8 mouse cellular contexts compared by ENCODE assay signal in genomic region chr14:73143710-73144420, GRCm38 (mm10). TPM values are rescaled to one million over a fixed set of nuclear protein-coding genes. Genes with fewer than 3 reads are reported as not detected.
DNase-seq lines count a peak whose midpoint lies in the region; ATAC-seq and TF ChIP-seq lines count a peak whose summit lies in the region.

No protein-coding gene starts in this region.

- 27% methylated on average over 25 of the region's 25 CpGs for WGBS in kidney, postnatal 0 days
- WGBS in embryonic facial prominence, embryonic 10.5 days, result 41% methylated on average over 25 of the region's 25 CpGs
- 32% methylated on average over 25 of the region's 25 CpGs for WGBS in midbrain, embryonic 16.5 days

- peak; percentile 81 for DNase-seq in kidney, postnatal 0 days (ENCODE audit: low spot score)
- no peak for DNase-seq in kidney, postnatal 36 days
- no peak for DNase-seq in embryonic facial prominence, embryonic 10.5 days (ENCODE audit: low spot score)
- DNase-seq in hindlimb bud, embryonic 11.5 days (ENCODE audit: extremely low spot score, low read depth, low spot score), result peak; percentile 12
- no peak for DNase-seq in spleen, adult 12 weeks (ENCODE audit: low spot score)
- no peak for DNase-seq in left cerebral cortex, postnatal 14 days (ENCODE audit: low spot score in 2 of 2)
- no peak for DNase-seq in adrenal gland, adult (ENCODE audit: inconsistent age in 2 of 2, low spot score in 1 of 2)

- ATAC-seq in kidney, postnatal 0 days (replicated peaks; ENCODE audit: low FRiP score, low read depth), result 0 out of 2 replicates have a peak, but pooled peaks have one; percentile 5
- peak; percentile 33 for ATAC-seq in midbrain, embryonic 16.5 days

- H3K9me3 ChIP-seq in kidney, postnatal 0 days (replicated peaks; ENCODE audit: low read length), result no peaks in the 10 kb centered on the region
- no peaks in the 10 kb centered on the region for H3K9me3 ChIP-seq in embryonic facial prominence, embryonic 10.5 days
- H3K9me3 ChIP-seq in midbrain, embryonic 16.5 days (replicated peaks; ENCODE audit: control insufficient read depth, low read length, poor library complexity, severe bottlenecking), result no peaks in the 10 kb centered on the region

- peak overlapping the region; percentile 99 for H3K27ac ChIP-seq in kidney, postnatal 0 days
- peak overlapping the region; percentile 100 for H3K27ac ChIP-seq in embryonic facial prominence, embryonic 10.5 days (replicated peaks)
- peak overlapping the region; percentile 99 for H3K27ac ChIP-seq in midbrain, embryonic 16.5 days (ENCODE audit: low read length)

- peak overlapping the region; percentile 95 for H3K9ac ChIP-seq in kidney, postnatal 0 days (ENCODE audit: low read depth, low read length)
- H3K9ac ChIP-seq in midbrain, embryonic 16.5 days (ENCODE audit: low read depth, low read length), result peak overlapping the region; percentile 98

- peaks cover 13% of the 10 kb centered on the region; the same call in 1 of the 2 replicates for H3K4me1 ChIP-seq in kidney, postnatal 0 days (replicated peaks; ENCODE audit: insufficient read depth, low read length)
- H3K4me1 ChIP-seq in embryonic facial prominence, embryonic 10.5 days, result peaks cover 46% of the 10 kb centered on the region
- peaks cover 19% of the 10 kb centered on the region for H3K4me1 ChIP-seq in midbrain, embryonic 16.5 days (ENCODE audit: control insufficient read depth, insufficient read depth, low read length)

- H3K27me3 ChIP-seq in kidney, postnatal 0 days (ENCODE audit: insufficient read depth, low read length), result no peaks in the 10 kb centered on the region
- H3K27me3 ChIP-seq in embryonic facial prominence, embryonic 10.5 days (replicated peaks; ENCODE audit: low read depth, poor library complexity, severe bottlenecking), result no peaks in the 10 kb centered on the region
- H3K27me3 ChIP-seq in midbrain, embryonic 16.5 days (ENCODE audit: control insufficient read depth, insufficient read depth, low read depth, low read length), result no peaks in the 10 kb centered on the region

- no peaks in the 10 kb centered on the region for H3K36me3 ChIP-seq in kidney, postnatal 0 days (ENCODE audit: insufficient read depth, low read length)
- peaks cover 34% of the 10 kb centered on the region for H3K36me3 ChIP-seq in embryonic facial prominence, embryonic 10.5 days (replicated peaks)
- H3K36me3 ChIP-seq in midbrain, embryonic 16.5 days (ENCODE audit: control insufficient read depth, insufficient read depth, low read length), result no peaks in the 10 kb centered on the region

- peak overlapping the region; percentile 65 for H3K4me3 ChIP-seq in kidney, postnatal 0 days (replicated peaks; ENCODE audit: low read depth, low read length)
- peak overlapping the region; percentile 86 for H3K4me3 ChIP-seq in embryonic facial prominence, embryonic 10.5 days
- H3K4me3 ChIP-seq in midbrain, embryonic 16.5 days (ENCODE audit: low read depth, low read length), result peak overlapping the region; percentile 89

- H3K4me2 ChIP-seq in kidney, postnatal 0 days (ENCODE audit: low read length), result peak overlapping the region; percentile 66
- H3K4me2 ChIP-seq in midbrain, embryonic 16.5 days (ENCODE audit: low read length), result peak overlapping the region; percentile 84

- intact Hi-C loops in left cerebral cortex, postnatal 14 days (cut with DNase I), result loop anchor here (5.0 kb wide), 1 partner anchor 93 kb away; the partner anchor contains the start of gene Lpar6

- TF ChIP-seq CTCF in kidney, postnatal 0 days (IDR thresholded peaks at IDR 0.05; ENCODE audit: low read depth), result no peak

RNA-seq across cellular contexts. Expression of gene Rcbtb2, which starts 21.0 kb away (rescaled TPM):
- 87.4 and 93.7 TPM in 2 replicates for polyA plus RNA-seq in kidney, postnatal 0 days (2015; fragmentation: Nextera tagmentation; extraction: Ambion mirVana)
- 171 and 180 TPM in 2 replicates for polyA plus RNA-seq in embryonic facial prominence, embryonic 10.5 days (2016; fragmentation: Nextera tagmentation; extraction: Ambion mirVana)
- polyA plus RNA-seq in midbrain, embryonic 16.5 days (2015; fragmentation: Nextera tagmentation; extraction: Ambion mirVana), result 53.0 and 64.5 TPM in 2 replicates
- total RNA-seq in left cerebral cortex, postnatal 14 days (2021), result 10 to 100 TPM; 20.5 to 22.8 TPM

Comparison
In these comparisons a context has a peak if more than half of its experiments do, and no peak if none do; other contexts are left out.
1. DNase-seq: peak in kidney, postnatal 0 days (single experiment) and hindlimb bud, embryonic 11.5 days (single experiment); none in kidney, postnatal 36 days (0 of 2), embryonic facial prominence, embryonic 10.5 days (single experiment), spleen, adult 12 weeks (single experiment), left cerebral cortex, postnatal 14 days (0 of 2) and adrenal gland, adult (0 of 2).
2. Peak in every context shown above with its lines, with median percentiles within 50 percentile points of each other: H3K27ac ChIP-seq and H3K4me3 ChIP-seq.